Mouse (Mus musculus) G1E (cell line): ENCODE measurements at regions not wholly inside any gene's neighbourhood (a gene's known extent, or its start where the extent isn't known, plus 50 kb on each side); places are given as distances from the start of the nearest gene placed in this dataset.

Experiments used
- CTCF ChIP-seq: IDR thresholded peaks from 2 replicates; pipeline ENCODE4 v1.5.1; 2012; ENCODE audit warnings: low read depth, low read length, inconsistent platforms, mixed read lengths
- GATA1 ChIP-seq: IDR thresholded peaks from 2 replicates; pipeline ENCODE4 v1.6.1; 2012; ENCODE audit warnings: borderline replicate concordance, low read length, inconsistent platforms, mixed read lengths
- POLR2AphosphoS5 ChIP-seq: IDR thresholded peaks from 2 replicates; pipeline ENCODE4 v1.6.1; 2012; ENCODE audit warnings: low read depth, low read length, inconsistent platforms; ENCODE audit not compliant: insufficient replicate concordance

DNA sequence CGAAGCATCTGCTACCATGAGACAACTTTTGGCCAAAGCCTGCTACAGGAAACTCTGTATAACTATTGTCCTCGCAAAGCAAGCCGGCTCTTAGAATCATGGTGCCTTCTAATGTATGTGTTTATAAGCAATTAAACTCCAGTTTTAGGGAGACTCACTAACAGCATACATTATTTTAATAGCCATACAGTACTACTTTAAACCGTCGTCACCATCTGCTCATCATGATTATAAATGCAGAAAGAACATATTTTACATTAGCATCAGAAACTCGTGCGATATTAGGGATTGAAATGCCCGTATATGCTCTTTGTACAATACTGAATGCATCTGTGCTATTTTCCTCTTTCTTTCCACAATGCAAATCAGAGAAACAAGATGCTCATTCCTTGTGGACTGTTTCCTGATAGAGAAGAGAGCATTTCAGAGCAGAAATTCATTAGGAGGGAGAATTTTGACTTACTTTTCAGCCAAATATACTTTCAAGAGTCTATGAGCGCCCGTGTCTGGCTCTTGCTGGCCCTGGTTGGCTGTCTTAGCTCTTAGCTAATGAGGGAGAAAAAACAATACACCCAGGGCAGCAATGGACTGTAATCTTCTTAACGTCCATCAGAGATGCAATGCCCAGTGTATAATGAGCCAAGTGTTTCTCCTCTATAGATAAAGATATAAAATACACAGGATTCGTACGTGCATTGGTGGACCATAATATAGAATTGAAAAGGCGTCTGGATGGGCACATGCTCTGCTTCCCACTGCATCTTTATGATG lies 153.9 kb downstream of the Cdca7 start:
- TF ChIP-seq CTCF: no peak
- no peak for TF ChIP-seq GATA1
- TF ChIP-seq POLR2AphosphoS5: no peak
